Mouse (Mus musculus) kidney, embryonic 14.5 days (tissue): ENCODE measurements at regions not wholly inside any gene's neighbourhood (a gene's known extent, or its start where the extent isn't known, plus 50 kb on each side); places are given as distances from the start of the nearest gene placed in this dataset.

Source experiments
- ATAC-seq: fragments of 200-750 bp; cut with Nextera tagmentation; 2 replicates; pipeline ENCODE4 v1.8.0; 2017; ENCODE audit warnings: moderate number of reproducible peaks, mild to moderate bottlenecking, moderate TSS enrichment, moderate library complexity; ENCODE audit not compliant: low FRiP score, low TSS enrichment
- H3K27ac ChIP-seq: fragments of 300-500 bp; sonication (generic); 2 replicates; pipeline ENCODE4 v1.5.1; 2014; ENCODE audit warnings: low read depth, mild to moderate bottlenecking, low read length, moderate library complexity, mixed read lengths
- H3K27me3 ChIP-seq: fragments of 300-500 bp; sonication (generic); 2 replicates; pipeline ENCODE4 v1.6.1; 2014; ENCODE audit warnings: mild to moderate bottlenecking, low read length; ENCODE audit not compliant: control insufficient read depth, insufficient read depth
- H3K36me3 ChIP-seq: fragments of 300-500 bp; sonication (generic); 2 replicates; pipeline ENCODE4 v1.6.1; 2014; ENCODE audit warnings: low read length, mixed read lengths; ENCODE audit not compliant: control insufficient read depth, insufficient read depth
- H3K4me1 ChIP-seq: fragments of 300-500 bp; sonication (generic); 2 replicates; pipeline ENCODE4 v1.6.1; 2014; ENCODE audit warnings: low read length, mixed read lengths; ENCODE audit not compliant: control insufficient read depth, insufficient read depth
- H3K4me2 ChIP-seq: fragments of 300-500 bp; sonication (generic); replicated peaks from 2 replicates; pipeline ENCODE4 v1.6.1; 2014; ENCODE audit warnings: low read depth, mild to moderate bottlenecking, low read length
- H3K4me3 ChIP-seq: fragments of 300-500 bp; sonication (generic); 2 replicates; pipeline ENCODE4 v1.5.1; 2014; ENCODE audit warnings: mild to moderate bottlenecking, low read length
- H3K9ac ChIP-seq: fragments of 300-500 bp; sonication (generic); 2 replicates; pipeline ENCODE4 v1.6.1; 2014; ENCODE audit warnings: low read depth, mild to moderate bottlenecking, low read length, moderate library complexity
- H3K9me3 ChIP-seq: fragments of 300-500 bp; sonication (generic); 2 replicates; pipeline ENCODE4 v1.6.1; 2016; ENCODE audit warnings: low read length; ENCODE audit not compliant: control insufficient read depth
- WGBS: fragments of 180-500 bp; shearing (Covaris S2); extraction: QIAGEN DNeasy Blood & Tissue Kit; methylation state at CpG from one replicate; pipeline ENCODE4 v1.1.7; 2014; 5-methylcytosine and 5-hydroxymethylcytosine counted together

DNA sequence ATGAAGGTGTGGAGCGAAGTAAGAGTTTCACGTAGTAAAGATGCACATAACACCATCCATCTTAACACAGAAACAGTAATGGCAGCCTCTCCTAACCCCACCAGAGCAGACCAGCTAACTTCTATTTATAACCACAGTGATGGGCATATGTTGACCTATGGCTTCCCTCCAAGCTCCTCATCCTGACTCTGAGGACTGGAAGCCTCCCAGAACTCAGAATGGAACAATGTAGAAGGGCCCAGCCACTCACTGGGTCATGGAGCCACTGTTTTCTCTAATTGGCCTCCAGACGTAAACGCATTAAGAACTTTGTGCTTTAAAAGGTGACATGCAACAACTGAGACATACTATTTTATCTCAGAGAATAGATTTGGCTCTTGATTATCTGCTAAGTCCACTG is 77.0 kb downstream of the Irs2 start:
- Histone ChIP-seq H3K4me2 (no peak overlapping the region), H3K9me3 (no peaks in the 10 kb centered on the region), H3K9ac (no peak overlapping the region), H3K27ac (no peak overlapping the region), H3K27me3 (no peaks in the 10 kb centered on the region), H3K4me3 (no peak overlapping the region), H3K36me3 (no peaks in the 10 kb centered on the region), H3K4me1 (peaks cover 26% of the 10 kb centered on the region)
- 86% methylated on average over 4 of the region's 4 CpGs for WGBS
- ATAC-seq, result no peak

DNA sequence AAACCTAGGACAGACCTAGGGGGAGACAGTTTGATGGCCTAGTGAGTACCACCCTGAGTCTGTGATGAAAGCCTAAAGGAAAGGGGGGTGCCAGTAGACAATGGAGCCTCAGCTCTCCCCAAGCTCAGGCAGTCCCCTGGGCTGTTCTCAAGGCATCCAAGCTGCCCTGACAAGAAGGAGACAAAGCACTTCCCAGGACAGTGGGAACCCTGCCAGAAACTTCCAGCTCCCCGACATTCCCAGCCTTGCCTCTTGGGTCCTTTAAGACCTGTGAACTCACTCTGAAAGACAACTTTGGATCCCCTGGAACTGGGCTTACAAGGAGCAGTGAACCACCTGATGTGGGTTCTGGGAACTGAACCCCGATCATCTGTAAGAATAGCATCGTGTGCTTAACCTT is 79.4 kb downstream of the Irs2 start:
- peaks cover 47% of the 10 kb centered on the region for H3K4me1 ChIP-seq
- H3K9ac ChIP-seq, result no peak overlapping the region
- no peaks in the 10 kb centered on the region for H3K36me3 ChIP-seq
- 0 out of 2 replicates have a peak overlapping the region, but pooled peaks have one; percentile 13 for H3K27ac ChIP-seq
- no peak overlapping the region for H3K4me2 ChIP-seq
- WGBS, result 71% methylated on average over 3 of the region's 3 CpGs
- H3K27me3 ChIP-seq, result no peaks in the 10 kb centered on the region
- no peak for ATAC-seq
- no peak overlapping the region for H3K4me3 ChIP-seq
- no peaks in the 10 kb centered on the region for H3K9me3 ChIP-seq

DNA sequence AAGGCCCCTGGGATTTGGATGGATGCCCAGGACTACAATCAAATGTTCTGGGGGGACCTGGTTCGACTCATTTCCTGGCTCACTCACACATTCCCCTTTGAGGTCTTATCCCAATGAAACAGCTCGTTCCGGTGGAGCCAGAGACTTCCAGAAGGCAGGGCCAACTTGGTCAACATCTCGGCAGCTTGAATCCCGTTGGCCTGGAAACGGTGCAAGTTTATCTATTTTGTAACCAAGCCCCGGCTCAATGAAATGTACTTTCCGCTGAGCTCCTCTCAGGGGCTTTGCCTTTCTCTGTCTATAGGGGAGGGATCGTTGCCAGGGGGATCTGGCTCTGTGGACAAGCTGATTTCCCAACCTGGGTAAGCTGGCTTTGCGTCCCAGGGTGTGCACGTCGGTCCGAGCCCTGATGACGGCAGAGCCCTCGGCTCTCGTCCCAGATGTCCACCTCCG is 79.9 kb downstream of the Irs2 start:
- H3K27ac ChIP-seq, result 0 out of 2 replicates have a peak overlapping the region, but pooled peaks have one; percentile 13
- H3K4me3 ChIP-seq, result no peak overlapping the region
- no peak for ATAC-seq
- H3K36me3 ChIP-seq, result no peaks in the 10 kb centered on the region
- WGBS, result 58% methylated on average over 17 of the region's 17 CpGs
- H3K27me3 ChIP-seq, result no peaks in the 10 kb centered on the region
- H3K9ac ChIP-seq, result no peak overlapping the region
- H3K9me3 ChIP-seq, result no peaks in the 10 kb centered on the region
- H3K4me1 ChIP-seq, result peaks cover 52% of the 10 kb centered on the region
- H3K4me2 ChIP-seq, result no peak overlapping the region

DNA sequence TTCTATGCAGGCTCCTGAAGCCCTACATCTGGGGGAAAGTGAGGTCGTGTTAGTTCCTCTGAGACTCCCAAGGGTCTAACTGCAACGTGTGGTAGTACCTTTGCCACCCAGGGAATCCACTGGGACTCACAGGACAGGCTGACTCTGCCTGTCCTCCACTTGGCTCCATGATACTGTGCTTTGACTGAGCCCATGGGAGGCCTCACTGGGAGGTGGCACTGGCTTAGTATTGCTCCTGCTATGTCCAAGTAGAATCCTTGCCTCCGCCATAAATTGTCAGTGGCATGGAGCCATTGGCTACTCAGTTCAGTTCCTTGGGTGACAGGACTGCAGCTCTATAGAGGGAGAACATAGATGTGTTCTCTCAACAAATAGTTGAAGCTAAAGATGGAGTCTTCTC is 81.1 kb downstream of the Irs2 start:
- 62% methylated on average over 3 of the region's 3 CpGs for WGBS
- Histone ChIP-seq H3K4me3 (no peak overlapping the region), H3K4me1 (peaks cover 63% of the 10 kb centered on the region), H3K36me3 (no peaks in the 10 kb centered on the region), H3K9me3 (no peaks in the 10 kb centered on the region), H3K27me3 (no peaks in the 10 kb centered on the region), H3K4me2 (no peak overlapping the region), H3K27ac (peak overlapping the region; percentile 92; the same call in 1 of the 2 replicates), H3K9ac (no peak overlapping the region)
- no peak for ATAC-seq

DNA sequence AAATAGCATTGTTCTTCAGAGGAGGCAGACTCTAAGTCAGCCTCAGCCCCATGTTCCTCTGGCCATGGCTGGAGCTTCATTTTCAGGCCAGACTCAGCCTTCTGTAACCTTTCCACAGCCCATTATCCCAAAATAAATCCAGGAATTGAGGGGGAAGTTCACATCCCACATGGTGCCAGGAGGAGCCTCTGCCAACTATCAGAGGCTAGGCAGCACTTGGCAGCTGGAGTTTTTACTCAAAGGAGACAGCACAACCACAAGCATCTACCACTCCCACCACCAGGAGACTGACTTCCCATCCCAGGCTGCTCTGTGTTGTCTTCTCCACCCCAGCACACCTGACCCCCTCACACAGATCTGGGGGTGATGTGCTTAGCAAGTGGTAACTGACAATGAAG is 81.7 kb downstream of the Irs2 start:
- Histone ChIP-seq H3K27ac (peak overlapping the region; percentile 92), H3K4me1 (peaks cover 68% of the 10 kb centered on the region), H3K4me3 (no peak overlapping the region), H3K36me3 (no peaks in the 10 kb centered on the region), H3K4me2 (peak overlapping the region; percentile 19), H3K9me3 (no peaks in the 10 kb centered on the region), H3K27me3 (no peaks in the 10 kb centered on the region), H3K9ac (0 out of 2 replicates have a peak overlapping the region, but pooled peaks have one; percentile 35)
- ATAC-seq, result no peak

DNA sequence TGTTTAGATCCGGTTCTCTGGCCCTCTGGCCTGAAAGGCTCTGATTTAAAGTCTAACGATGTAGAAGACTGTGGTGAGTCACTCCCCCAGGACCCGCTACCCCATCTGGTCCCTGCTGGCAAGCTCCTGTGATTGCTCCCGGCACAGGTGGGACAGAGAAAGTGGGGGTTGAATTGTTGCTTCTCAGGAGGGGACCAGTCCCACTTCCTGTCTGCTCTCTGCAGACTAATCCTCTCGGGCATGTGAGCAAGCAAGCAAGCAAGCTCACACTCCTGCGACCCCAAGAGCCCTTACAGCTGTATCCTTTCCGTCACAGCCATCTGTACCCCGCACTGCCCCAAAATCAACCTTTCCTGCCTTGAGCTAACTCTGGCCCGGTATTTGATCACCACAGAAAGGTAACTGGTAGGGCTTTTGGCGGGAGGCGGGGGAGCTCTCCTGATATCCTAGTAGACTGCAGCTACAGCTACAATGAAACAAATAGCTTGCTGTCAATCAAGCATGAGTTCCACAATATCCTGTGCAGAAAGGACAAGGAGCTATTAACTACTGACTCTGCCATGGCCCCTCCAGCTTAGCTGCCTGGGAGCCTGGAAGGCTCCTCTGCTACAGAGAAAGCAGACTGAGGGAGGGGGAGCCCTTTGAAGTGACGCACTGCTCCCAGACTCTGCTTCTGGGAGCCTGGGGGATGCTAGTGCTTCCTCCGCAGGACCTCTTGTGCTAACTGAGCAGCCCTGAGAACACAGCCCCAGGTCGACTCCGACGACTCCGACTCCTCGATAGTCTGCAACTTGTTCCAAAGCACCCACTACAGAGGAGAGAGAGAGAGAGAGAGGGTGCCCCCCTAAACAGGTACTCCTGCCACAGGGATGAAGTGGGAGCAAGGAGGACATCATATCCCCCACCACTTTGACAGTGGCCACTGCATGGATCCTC is 82.4 kb downstream of the Irs2 start:
- H3K27me3 ChIP-seq, result no peaks in the 10 kb centered on the region
- H3K4me3 ChIP-seq, result no peak overlapping the region
- WGBS, result 3% methylated on average over 18 of the region's 18 CpGs
- H3K4me1 ChIP-seq, result peaks cover 68% of the 10 kb centered on the region
- H3K36me3 ChIP-seq, result no peaks in the 10 kb centered on the region
- H3K4me2 ChIP-seq, result peak overlapping the region; percentile 19
- peak overlapping the region; percentile 92 for H3K27ac ChIP-seq
- no peaks in the 10 kb centered on the region for H3K9me3 ChIP-seq
- peak overlapping the region; percentile 35; the same call in 1 of the 2 replicates for H3K9ac ChIP-seq
- ATAC-seq, result peak; percentile 63

DNA sequence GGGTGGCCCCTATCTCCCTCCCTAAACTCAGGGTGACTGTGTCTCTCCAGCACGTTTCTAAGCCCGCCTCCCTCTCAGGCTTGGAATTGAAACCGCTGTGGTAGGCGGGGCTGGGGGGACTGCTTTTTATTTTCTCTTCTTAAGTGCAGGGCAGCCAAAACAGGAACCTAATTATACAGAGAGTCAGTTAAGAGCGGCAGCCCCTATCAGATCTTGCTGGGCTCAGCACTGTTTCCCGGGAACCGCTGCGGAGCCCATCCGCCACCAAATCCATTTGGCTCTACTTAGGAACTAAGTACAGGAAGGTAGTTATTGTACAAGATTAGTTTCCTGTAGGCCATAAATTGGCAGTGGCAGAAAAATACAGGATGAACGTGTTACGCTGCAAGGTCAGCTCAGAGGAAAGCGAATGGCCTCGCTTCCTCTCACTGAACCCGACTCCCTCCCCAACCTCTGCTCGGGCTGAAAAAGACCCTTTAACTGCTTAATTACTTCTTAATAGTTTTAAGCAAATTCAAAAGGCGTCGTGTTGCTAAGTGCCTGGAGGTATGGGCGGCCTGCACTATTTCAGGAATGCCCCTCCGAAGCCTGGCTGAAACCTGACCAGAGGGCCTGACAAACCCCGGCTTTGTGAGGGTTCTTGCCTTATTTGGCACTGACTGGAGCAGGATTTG is 83.6 kb downstream of the Irs2 start:
- peak overlapping the region; percentile 92 for H3K27ac ChIP-seq
- peaks cover 68% of the 10 kb centered on the region for H3K4me1 ChIP-seq
- no peaks in the 10 kb centered on the region; the same call in 1 of the 2 replicates for H3K27me3 ChIP-seq
- peak overlapping the region; percentile 33 for H3K4me2 ChIP-seq
- ATAC-seq, result peak; percentile 50
- no peak overlapping the region for H3K4me3 ChIP-seq
- H3K36me3 ChIP-seq, result no peaks in the 10 kb centered on the region
- 1% methylated on average over 20 of the region's 20 CpGs for WGBS
- no peaks in the 10 kb centered on the region for H3K9me3 ChIP-seq
- H3K9ac ChIP-seq, result peak overlapping the region; percentile 35; the same call in 1 of the 2 replicates

DNA sequence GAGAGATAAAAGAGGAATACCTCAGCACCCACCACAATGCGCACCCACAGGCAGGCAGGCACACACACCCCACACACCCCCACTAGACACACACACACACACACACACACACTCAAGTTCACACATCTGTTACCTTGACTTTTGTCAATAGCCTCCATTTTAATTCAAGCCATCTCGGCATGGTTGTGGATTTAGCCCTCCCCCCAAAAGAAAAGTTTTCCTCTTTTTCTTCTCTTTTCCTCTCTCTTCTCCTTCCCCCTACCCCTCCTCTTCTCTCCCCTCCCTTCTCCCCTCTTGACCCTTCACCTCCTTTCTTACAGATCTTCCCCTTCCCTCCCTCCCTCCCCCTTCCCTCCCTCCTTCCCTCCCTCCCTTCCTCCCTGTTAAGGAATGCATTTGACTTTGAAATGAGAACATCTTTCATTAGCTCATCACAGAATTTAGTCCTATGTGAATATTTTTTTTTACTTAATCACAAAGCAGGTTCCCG is 84.2 kb downstream of the Irs2 start:
- no peaks in the 10 kb centered on the region for H3K9me3 ChIP-seq
- H3K9ac ChIP-seq, result no peak overlapping the region
- no peak overlapping the region for H3K4me3 ChIP-seq
- H3K36me3 ChIP-seq, result no peaks in the 10 kb centered on the region
- ATAC-seq, result no peak
- 14% methylated on average over 3 of the region's 3 CpGs for WGBS
- no peaks in the 10 kb centered on the region; the same call in 1 of the 2 replicates for H3K27me3 ChIP-seq
- H3K27ac ChIP-seq, result peak overlapping the region; percentile 92
- H3K4me2 ChIP-seq, result peak overlapping the region; percentile 33
- peaks cover 68% of the 10 kb centered on the region for H3K4me1 ChIP-seq
